Mouse (Mus musculus) MEL (cell line): Measurements from ENCODE around the gene Shpk. TPM values are rescaled to one million over a fixed set of nuclear protein-coding genes. Genes with fewer than 3 reads are reported as not detected.

Source experiments
- DNase-seq: peaks from one replicate; pipeline ENCODE4 v3.0.0; 2011; ENCODE audit warnings: low read depth, low spot score
- H3K27ac ChIP-seq: 2 replicates; pipeline ENCODE4 v1.5.1; 2012; ENCODE audit warnings: low read depth, mild to moderate bottlenecking, control low read depth, low read length, moderate library complexity; ENCODE audit not compliant: control insufficient read depth
- H3K27me3 ChIP-seq, 2 experiments: fragments of 150-350 bp in 1 of 2; sonication (generic) in 1 of 2; 2 replicates each; pipeline ENCODE4 v1.6.1; 2012; ENCODE audit warnings: low read length in 2 of 2, mild to moderate bottlenecking in 2 of 2, improper control_type of control experiment in 1 of 2, moderate library complexity in 1 of 2; ENCODE audit not compliant: insufficient read depth in 2 of 2, control insufficient read depth in 1 of 2
- H3K36me3 ChIP-seq, 2 experiments: 2 replicates each; pipeline ENCODE4 v1.6.1; 2012 to 2014; ENCODE audit warnings: low read length in 2 of 2, improper control_type of control experiment in 1 of 2, inconsistent platforms in 1 of 2, mild to moderate bottlenecking in 1 of 2; ENCODE audit not compliant: insufficient read depth in 2 of 2, control insufficient read depth in 1 of 2
- H3K4me1 ChIP-seq, 2 experiments: fragments of 150-350 bp in 1 of 2; sonication (generic) in 1 of 2; 2 replicates each; pipeline ENCODE4 v1.6.1; 2012; ENCODE audit warnings: low read length in 2 of 2, improper control_type of control experiment in 1 of 2, mild to moderate bottlenecking in 1 of 2; ENCODE audit not compliant: insufficient read depth in 2 of 2, control insufficient read depth in 1 of 2
- H3K4me3 ChIP-seq, 2 experiments: fragments of 150-350 bp in 1 of 2; sonication (generic) in 1 of 2; 2 replicates each; pipeline ENCODE4 v1.5.1; 2012; ENCODE audit warnings: low read depth in 2 of 2, low read length in 2 of 2, mild to moderate bottlenecking in 2 of 2, moderate library complexity in 2 of 2, control low read depth in 1 of 2, improper control_type of control experiment in 1 of 2; ENCODE audit not compliant: control insufficient read depth in 1 of 2, insufficient read depth in 1 of 2
- H3K79me2 ChIP-seq: 2 replicates; pipeline ENCODE4 v1.6.1; 2012; ENCODE audit warnings: mild to moderate bottlenecking, low read length, moderate library complexity; ENCODE audit not compliant: control insufficient read depth, poor library complexity, insufficient read depth
- H3K9ac ChIP-seq: 2 replicates; pipeline ENCODE4 v1.6.1; 2012; ENCODE audit warnings: low read depth, mild to moderate bottlenecking, control low read depth, low read length, moderate library complexity; ENCODE audit not compliant: control insufficient read depth, poor library complexity, severe bottlenecking
- H3K9me3 ChIP-seq: fragments of 150-350 bp; sonication (generic); replicated peaks from 2 replicates; pipeline ENCODE4 v1.6.1; 2012; ENCODE audit warnings: mild to moderate bottlenecking, low read length, improper control_type of control experiment, moderate library complexity; ENCODE audit not compliant: insufficient read depth
- CHD1 ChIP-seq: IDR thresholded peaks from 2 replicates; pipeline ENCODE4 v1.6.1; 2012; ENCODE audit warnings: low read depth, mild to moderate bottlenecking, inconsistent platforms, low read length, improper control_type of control experiment
- CHD2 ChIP-seq: IDR thresholded peaks from 2 replicates; pipeline ENCODE4 v1.6.1; 2011; ENCODE audit warnings: low read length, improper control_type of control experiment
- E2F4 ChIP-seq: IDR thresholded peaks from 2 replicates; pipeline ENCODE4 v1.6.1; 2011; ENCODE audit warnings: low read depth, low read length, improper control_type of control experiment, borderline replicate concordance
- ELF1 ChIP-seq: IDR thresholded peaks from 2 replicates; pipeline ENCODE4 v1.6.1; 2014; ENCODE audit warnings: low read depth, mild to moderate bottlenecking, inconsistent platforms, low read length, improper control_type of control experiment, moderate library complexity
- EP300 ChIP-seq, 2 experiments: IDR thresholded peaks; 2 replicates each; pipeline ENCODE4 v1.6.1; 2011; ENCODE audit warnings: improper control_type of control experiment in 2 of 2, low read length in 2 of 2, low read depth in 1 of 2, mild to moderate bottlenecking in 1 of 2
- ETS1 ChIP-seq: IDR thresholded peaks from 2 replicates; pipeline ENCODE4 v1.6.1; 2012; ENCODE audit warnings: low read depth, mild to moderate bottlenecking, inconsistent platforms, low read length, improper control_type of control experiment, moderate library complexity
- GATA1 ChIP-seq: IDR thresholded peaks from 2 replicates; pipeline ENCODE4 v1.6.1; 2011; ENCODE audit warnings: low read depth, low read length, improper control_type of control experiment
- HCFC1 ChIP-seq: IDR thresholded peaks from 2 replicates; pipeline ENCODE4 v1.6.1; 2012; ENCODE audit warnings: low read depth, mild to moderate bottlenecking, inconsistent platforms, low read length, improper control_type of control experiment, moderate library complexity
- KAT2A ChIP-seq: conservative IDR thresholded peaks from 2 replicates; pipeline ENCODE4 v1.6.1; 2012; ENCODE audit warnings: low read depth, low read length, improper control_type of control experiment, inconsistent platforms
- MAFK ChIP-seq: IDR thresholded peaks from 2 replicates; pipeline ENCODE4 v1.6.1; 2011; ENCODE audit warnings: low read depth, mild to moderate bottlenecking, low read length, improper control_type of control experiment, borderline replicate concordance
- MAX ChIP-seq: IDR thresholded peaks from 2 replicates; pipeline ENCODE4 v1.6.1; 2011; ENCODE audit warnings: low read length, improper control_type of control experiment
- MEF2A ChIP-seq: IDR thresholded peaks from 2 replicates; pipeline ENCODE4 v1.6.1; 2014; ENCODE audit warnings: low read depth, mild to moderate bottlenecking, inconsistent platforms, low read length, improper control_type of control experiment; ENCODE audit not compliant: poor library complexity, insufficient replicate concordance, severe bottlenecking; ENCODE audit errors: extremely low read depth
- MXI1 ChIP-seq: IDR thresholded peaks from 2 replicates; pipeline ENCODE4 v1.6.1; 2011; ENCODE audit warnings: mild to moderate bottlenecking, low read depth, low read length, improper control_type of control experiment
- NELFE ChIP-seq: IDR thresholded peaks from 2 replicates; pipeline ENCODE4 v1.6.1; 2011; ENCODE audit warnings: low read depth, low read length, improper control_type of control experiment
- POLR2A ChIP-seq, 2 experiments: IDR thresholded peaks; 2 replicates each; pipeline ENCODE4 v1.6.1; 2011 to 2012; ENCODE audit warnings: low read length in 2 of 2, mild to moderate bottlenecking in 2 of 2, control low read depth in 1 of 2, improper control_type of control experiment in 1 of 2, low read depth in 1 of 2, moderate library complexity in 1 of 2; ENCODE audit not compliant: control insufficient read depth in 1 of 2, insufficient read depth in 1 of 2, poor library complexity in 1 of 2
- POLR2AphosphoS2 ChIP-seq: IDR thresholded peaks from 2 replicates; pipeline ENCODE4 v1.6.1; 2011; ENCODE audit warnings: low read length, improper control_type of control experiment
- RAD21 ChIP-seq: IDR thresholded peaks from 2 replicates; pipeline ENCODE4 v1.6.1; 2011; ENCODE audit warnings: mild to moderate bottlenecking, low read depth, low read length, improper control_type of control experiment
- SMC3 ChIP-seq: IDR thresholded peaks from 2 replicates; pipeline ENCODE4 v1.6.1; 2011; ENCODE audit warnings: low read depth, low read length, improper control_type of control experiment
- USF1 ChIP-seq: IDR thresholded peaks from 2 replicates; pipeline ENCODE4 v1.6.1; 2014; ENCODE audit warnings: low read depth, mild to moderate bottlenecking, inconsistent platforms, low read length, improper control_type of control experiment, moderate library complexity
- USF2 ChIP-seq, 2 experiments: IDR thresholded peaks; 2 replicates each; pipeline ENCODE4 v1.6.1; 2011 to 2012; ENCODE audit warnings: improper control_type of control experiment in 2 of 2, low read length in 2 of 2, borderline replicate concordance in 1 of 2, inconsistent platforms in 1 of 2, low read depth in 1 of 2, mild to moderate bottlenecking in 1 of 2; ENCODE audit not compliant: insufficient read depth in 1 of 2
- ZMIZ1 ChIP-seq: IDR thresholded peaks from 2 replicates; pipeline ENCODE4 v1.6.1; 2012; ENCODE audit warnings: low read depth, mild to moderate bottlenecking, inconsistent platforms, low read length, improper control_type of control experiment, moderate library complexity
- ZNF384 ChIP-seq: IDR thresholded peaks from 2 replicates; pipeline ENCODE4 v1.6.1; 2012; ENCODE audit warnings: low read depth, mild to moderate bottlenecking, inconsistent platforms, low read length, improper control_type of control experiment
- polyA plus RNA-seq, 2 experiments: library from polyadenylated mRNA; stranded (reverse) in 1 of 2; unstranded in 1 of 2; fragments of >175 nt in 1 of 2; fragments of >200 nt in 1 of 2; gene quantifications; 2 replicates each; pipeline versions ENCODE4 v1.2.1 to v1.2.4; 2012; ENCODE audit warnings: low replicate concordance in 2 of 2, low read depth in 1 of 2; ENCODE audit not compliant: insufficient read length in 2 of 2, insufficient read depth in 1 of 2, missing spikeins in 1 of 2
- total RNA-seq: library from RNA; depleted of rRNA; stranded (reverse); fragments of 300-350 nt; gene quantifications from 2 replicates; pipeline ENCODE4 v1.2.3, GENCODE M21; 2012

Gene Shpk
- total and polyA plus RNA-seq, 3 experiments: 1.4 to 1.6 TPM; not detected in 1

GRCm38 (mm10) chr11:73194444-73194843 lies 4.8 kb upstream of the Shpk start:
- Histone ChIP-seq H3K27me3 (no peaks in the 10 kb centered on the region), H3K4me3 (no peak overlapping the region), H3K27ac (no peak overlapping the region), H3K9me3 (no peaks in the 10 kb centered on the region), H3K9ac (no peak overlapping the region), H3K36me3 (no peaks in the 10 kb centered on the region), H3K79me2 (no peaks in the 10 kb centered on the region; the same call in 1 of the 2 replicates), H3K4me1 (0 out of 4 replicates have a peak, but pooled peaks cover 0 to 2% of the 10 kb centered on the region in 2 experiments)
- no peak for DNase-seq
- TF ChIP-seq SMC3 (no peak), ZMIZ1 (no peak)

- Histone ChIP-seq H3K36me3 (peaks cover 0 to 3% of the 10 kb centered on the region in 2 experiments; a peak in 1 of 4 replicates), H3K79me2 (no peaks in the 10 kb centered on the region; the same call in 1 of the 2 replicates), H3K27ac (no peak overlapping the region), H3K27me3 (no peaks in the 10 kb centered on the region), H3K4me3 (peak overlapping the region; percentile 66 to 86), H3K9ac (peak overlapping the region; percentile 63)
- DNase-seq: no peak
- peak; percentile 92 for TF ChIP-seq ETS1
- peak; percentile 47; the same call in 1 of the 2 replicates for TF ChIP-seq GATA1
- TF ChIP-seq NELFE: no peak
- 0 out of 2 replicates have a peak, but pooled peaks have one; percentile 46 for TF ChIP-seq ZNF384
- TF ChIP-seq, all 39 proteins: peak for 3
- H3K4me1 ChIP-seq: 0 out of 4 replicates have a peak, but pooled peaks cover 0 to 2% of the 10 kb centered on the region in 2 experiments
- H3K9me3 ChIP-seq: no peaks in the 10 kb centered on the region
Measured at GRCm38 (mm10) chr11:73198190-73198589, 1.1 kb upstream of the Shpk start.

- Histone ChIP-seq H3K4me1 (0 out of 4 replicates have a peak, but pooled peaks cover 0 to 2% of the 10 kb centered on the region in 2 experiments), H3K36me3 (peaks cover 0 to 3% of the 10 kb centered on the region in 2 experiments; a peak in 1 of 4 replicates), H3K4me3 (peak within 1 kb of the TSS; percentile 66 to 86), H3K9me3 (no peaks in the 10 kb centered on the region), H3K27me3 (no peaks in the 10 kb centered on the region), H3K27ac (peak within 1 kb of the TSS; percentile 8; the same call in 1 of the 2 replicates), H3K79me2 (no peaks in the 10 kb centered on the region; the same call in 1 of the 2 replicates), H3K9ac (peak within 1 kb of the TSS; percentile 68)
- DNase-seq: peak; percentile 96
- no peak for TF ChIP-seq CHD1
- 0 out of 2 replicates have a peak, but pooled peaks have one; percentile 40 for TF ChIP-seq POLR2AphosphoS2
- no peak for TF ChIP-seq RAD21
- peak; percentile 86 for TF ChIP-seq KAT2A
- TF ChIP-seq E2F4: peak; percentile 19; the same call in 1 of the 2 replicates
- peak; percentile 94 to 99 for TF ChIP-seq USF2 (IDR thresholded peaks at IDR 0.05; ENCODE audit: borderline replicate concordance in 1 of 2, insufficient read depth in 1 of 2, low read depth in 1 of 2, low read length in 2 of 2)
- TF ChIP-seq HCFC1: peak; percentile 98
- TF ChIP-seq MXI1: peak; percentile 71; the same call in 1 of the 2 replicates
- TF ChIP-seq MEF2A: no peak
- no peak for TF ChIP-seq GATA1
- TF ChIP-seq POLR2A (IDR thresholded peaks at IDR 0.05; ENCODE audit: control insufficient read depth in 1 of 2, insufficient read depth in 1 of 2, low read depth in 1 of 2, low read length in 2 of 2, poor library complexity in 1 of 2): peak; percentile 17 to 45; a peak in 1 of 4 replicates
- TF ChIP-seq CHD2: peak; percentile 49
- peak; percentile 39; the same call in 1 of the 2 replicates for TF ChIP-seq ETS1
- no peak; the same call in 1 of the 2 replicates for TF ChIP-seq MAX
- TF ChIP-seq NELFE: peak; percentile 50; the same call in 1 of the 2 replicates
- TF ChIP-seq ELF1: 0 out of 2 replicates have a peak, but pooled peaks have one; percentile 55
- TF ChIP-seq EP300 (IDR thresholded peaks at IDR 0.05; ENCODE audit: low read depth in 1 of 2, low read length in 2 of 2): 0 out of 4 replicates have a peak, but pooled peaks of 1 of the 2 experiments have one; percentile 17
- no peak for TF ChIP-seq MAFK
- TF ChIP-seq USF1: peak; percentile 98
- TF ChIP-seq ZMIZ1: peak; percentile 54; the same call in 1 of the 2 replicates
Measured at GRCm38 (mm10) chr11:73198603-73199229, 544 bp upstream of the Shpk start, which contains the start of gene Ctns. TSS of gene Ctns (minus strand) at chr11:73199042.
